Mouse (Mus musculus) embryonic facial prominence, embryonic 15.5 days (tissue): ENCODE results near the gene Adar. TPM values are rescaled to one million over a fixed set of nuclear protein-coding genes. Genes with fewer than 3 reads are reported as not detected.

Source experiments
- ATAC-seq: fragments of 200-750 bp; cut with Nextera tagmentation; 2 replicates; pipeline ENCODE4 v1.8.0; 2017; ENCODE audit warnings: low read depth, moderate TSS enrichment; ENCODE audit not compliant: insufficient number of reproducible peaks, low FRiP score, low TSS enrichment
- H3K27ac ChIP-seq: fragments of 300-500 bp; sonication (generic); replicated peaks from 2 replicates; pipeline ENCODE4 v1.5.1; 2015; ENCODE audit warnings: mild to moderate bottlenecking, inconsistent platforms
- H3K27me3 ChIP-seq: fragments of 300-500 bp; sonication (generic); 2 replicates; pipeline ENCODE4 v1.6.1; 2015; ENCODE audit warnings: inconsistent platforms
- H3K36me3 ChIP-seq: fragments of 300-500 bp; sonication (generic); 2 replicates; pipeline ENCODE4 v1.6.1; 2015; ENCODE audit warnings: mild to moderate bottlenecking, inconsistent platforms
- H3K4me1 ChIP-seq: fragments of 300-500 bp; sonication (generic); 2 replicates; pipeline ENCODE4 v1.6.1; 2015; ENCODE audit warnings: inconsistent platforms
- H3K4me2 ChIP-seq: fragments of 300-500 bp; sonication (generic); replicated peaks from 2 replicates; pipeline ENCODE4 v1.6.1; 2015; ENCODE audit warnings: mild to moderate bottlenecking, inconsistent platforms
- H3K4me3 ChIP-seq: fragments of 300-500 bp; sonication (generic); replicated peaks from 2 replicates; pipeline ENCODE4 v1.5.1; 2015; ENCODE audit warnings: mild to moderate bottlenecking, inconsistent platforms
- H3K9ac ChIP-seq: fragments of 300-500 bp; sonication (generic); 2 replicates; pipeline ENCODE4 v1.6.1; 2015; ENCODE audit warnings: inconsistent platforms
- H3K9me3 ChIP-seq: fragments of 300-500 bp; sonication (generic); replicated peaks from 2 replicates; pipeline ENCODE4 v1.6.1; 2016; ENCODE audit warnings: inconsistent platforms
- WGBS: fragments of 180-500 bp; shearing (Covaris S2); methylation state at CpG from one replicate; pipeline ENCODE4 v1.1.7; 2015; 5-methylcytosine and 5-hydroxymethylcytosine counted together
- polyA plus RNA-seq: library from polyadenylated mRNA; unstranded; fragments of >200 nt; fragmentation: Nextera tagmentation; extraction: Ambion mirVana; gene quantifications from 2 replicates; pipeline ENCODE4 v1.2.1, GENCODE M21; 2015

Gene Adar
- polyA plus RNA-seq, result 10.0 and 11.5 TPM in 2 replicates

DNA sequence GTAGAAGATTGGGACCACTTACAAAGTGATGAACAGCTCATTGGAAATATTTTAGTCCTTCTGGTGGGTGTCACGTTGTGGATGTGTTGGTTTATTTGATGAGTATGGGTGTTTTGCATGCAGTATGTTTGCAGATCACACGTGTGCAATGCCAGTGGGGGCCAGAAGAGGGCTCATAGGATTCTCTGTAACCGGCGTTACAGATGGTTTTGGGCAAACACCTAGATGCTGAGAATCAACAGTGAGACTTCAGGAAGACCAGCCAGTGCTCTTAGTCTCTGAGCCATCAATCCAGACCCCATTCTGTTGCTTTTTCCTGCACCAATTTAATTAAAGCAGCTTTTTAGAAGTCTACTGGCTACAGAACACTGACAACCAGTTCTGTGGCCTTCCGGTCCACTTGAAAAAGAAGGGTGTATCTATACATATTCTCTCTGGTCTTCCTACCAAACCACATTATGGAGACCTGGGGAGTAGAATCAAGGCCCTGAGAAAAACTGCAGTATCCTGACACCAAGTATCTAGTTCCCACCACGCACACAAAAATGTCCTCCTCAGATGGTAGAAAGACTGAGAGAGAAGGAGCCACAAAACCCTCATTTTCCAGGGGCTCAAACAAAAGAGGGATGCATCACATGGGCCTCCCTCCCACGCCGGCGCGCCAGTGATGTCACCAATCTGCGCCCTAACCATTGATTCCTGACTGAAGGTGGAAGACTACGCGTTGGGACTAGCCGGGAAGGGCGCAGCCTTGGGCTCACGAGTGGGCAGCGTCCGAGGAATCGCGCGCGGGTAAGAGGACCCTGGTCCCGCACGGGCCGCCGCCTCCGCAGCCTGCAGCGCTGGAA is at the start of gene Adar:
TSS of gene Adar (plus strand) at position 664 of the 848 bp plus-strand sequence.
- no peaks in the 10 kb centered on the region for H3K9me3 ChIP-seq
- H3K27me3 ChIP-seq, result no peaks in the 10 kb centered on the region; the same call in 1 of the 2 replicates
- WGBS, result 5% methylated on average over 28 of the region's 28 CpGs
- no peaks in the 10 kb centered on the region for H3K36me3 ChIP-seq
- peak within 1 kb of the TSS; percentile 88 for H3K4me2 ChIP-seq
- peaks cover 13% of the 10 kb centered on the region; the same call in 1 of the 2 replicates for H3K4me1 ChIP-seq
- peak within 1 kb of the TSS; percentile 92 for H3K4me3 ChIP-seq
- peak within 1 kb of the TSS; percentile 83 for H3K9ac ChIP-seq
- peak within 1 kb of the TSS; percentile 65 for H3K27ac ChIP-seq
- peak; percentile 81 for ATAC-seq

- no peak overlapping the region for H3K4me3 ChIP-seq
- no peak for ATAC-seq
- no peak overlapping the region for H3K4me2 ChIP-seq
- no peaks in the 10 kb centered on the region for H3K9me3 ChIP-seq
- H3K4me1 ChIP-seq, result peaks cover 9% of the 10 kb centered on the region; the same call in 1 of the 2 replicates
- H3K36me3 ChIP-seq, result no peaks in the 10 kb centered on the region
- no peak overlapping the region for H3K9ac ChIP-seq
- 34% methylated on average over 11 of the region's 11 CpGs for WGBS
- H3K27me3 ChIP-seq, result no peaks in the 10 kb centered on the region
- no peak overlapping the region for H3K27ac ChIP-seq
Observed at GRCm38 (mm10) chr3:89667131-89667530, 47.7 kb upstream of the Adar start.

- H3K9me3 ChIP-seq, result no peaks in the 10 kb centered on the region
- 51% methylated on average over 6 of the region's 6 CpGs for WGBS
- ATAC-seq, result no peak
Observed at GRCm38 (mm10) chr3:89671334-89671733, 43.5 kb upstream of the Adar start.

DNA sequence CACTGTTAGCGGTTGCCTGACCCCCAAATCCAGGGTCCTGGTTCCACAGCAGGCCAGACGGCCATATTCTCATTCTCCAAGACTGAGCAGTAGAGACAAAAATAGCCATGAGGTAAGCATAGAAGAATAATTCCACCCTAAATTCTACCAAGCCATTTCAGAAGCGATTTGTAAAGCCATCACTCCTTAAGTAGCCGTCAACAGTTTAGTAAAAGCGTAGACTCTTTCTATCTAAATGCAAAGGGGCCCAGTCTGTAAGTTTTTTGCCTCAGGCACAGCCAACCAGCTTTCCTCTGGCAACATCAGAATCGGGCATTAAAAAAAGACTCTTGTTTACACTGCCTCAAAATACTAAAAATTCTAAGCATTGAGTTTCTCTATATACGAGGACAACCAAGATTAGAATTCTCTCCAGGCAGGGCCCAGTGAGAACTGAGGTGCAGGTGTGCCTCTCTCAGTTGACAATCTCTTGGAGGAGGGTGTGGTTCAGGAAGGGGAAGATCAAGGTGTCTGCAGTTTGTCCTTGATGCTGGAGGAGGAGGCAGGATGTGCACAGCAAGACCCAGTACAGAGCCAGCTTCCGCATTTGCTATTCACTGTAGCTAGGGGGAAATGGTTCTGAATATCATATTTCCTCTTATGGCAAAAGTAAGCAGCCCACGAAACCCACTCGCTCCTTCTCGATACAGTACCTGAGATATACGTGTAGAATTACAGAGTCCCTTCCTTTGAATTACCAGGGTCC is 42.1 kb upstream of the Adar start:
- H3K27ac ChIP-seq, result no peak overlapping the region
- no peak for ATAC-seq
- H3K27me3 ChIP-seq, result no peaks in the 10 kb centered on the region
- 68% methylated on average over 12 of the region's 12 CpGs for WGBS
- H3K36me3 ChIP-seq, result no peaks in the 10 kb centered on the region
- H3K9ac ChIP-seq, result no peak overlapping the region
- H3K4me3 ChIP-seq, result no peak overlapping the region
- H3K4me2 ChIP-seq, result no peak overlapping the region
- H3K9me3 ChIP-seq, result no peaks in the 10 kb centered on the region
- H3K4me1 ChIP-seq, result no peaks in the 10 kb centered on the region

More at GRCm38 (mm10) chr3:89671334-89671733, 43.5 kb upstream of the Adar start:
- Histone ChIP-seq H3K36me3 (no peaks in the 10 kb centered on the region), H3K27ac (no peak overlapping the region), H3K4me2 (no peak overlapping the region), H3K4me3 (no peak overlapping the region), H3K27me3 (no peaks in the 10 kb centered on the region), H3K9ac (no peak overlapping the region), H3K4me1 (peaks cover 4% of the 10 kb centered on the region; the same call in 1 of the 2 replicates)

DNA sequence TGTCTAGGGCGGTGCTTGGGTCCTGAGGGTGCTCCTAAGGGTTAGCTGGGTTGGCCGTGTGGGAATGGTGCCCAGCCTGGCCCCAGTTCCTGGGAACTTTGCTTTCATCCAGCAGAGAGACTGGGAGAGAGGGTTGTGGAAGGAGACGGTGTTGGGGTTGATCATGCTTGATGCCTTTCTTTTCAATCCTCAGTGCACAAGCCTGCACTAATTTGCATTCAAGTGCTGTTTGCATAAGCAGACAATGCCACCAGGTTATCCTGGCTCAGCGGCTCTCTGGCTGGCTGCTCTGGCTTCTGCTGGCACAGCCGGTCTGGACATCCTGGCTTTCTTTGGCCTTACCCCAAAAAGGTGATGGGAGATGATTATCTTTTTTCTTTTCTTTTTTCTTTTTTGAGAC is 37.2 kb upstream of the Adar start:
- Histone ChIP-seq H3K27me3 (no peaks in the 10 kb centered on the region), H3K27ac (no peak overlapping the region), H3K4me2 (no peak overlapping the region), H3K36me3 (no peaks in the 10 kb centered on the region), H3K9ac (no peak overlapping the region), H3K9me3 (no peaks in the 10 kb centered on the region), H3K4me1 (no peaks in the 10 kb centered on the region), H3K4me3 (no peak overlapping the region)
- no peak for ATAC-seq
- 76% methylated on average over 5 of the region's 5 CpGs for WGBS

- 52% methylated on average over 5 of the region's 5 CpGs for WGBS
- ATAC-seq, result no peak
- no peak overlapping the region for H3K9ac ChIP-seq
- H3K4me3 ChIP-seq, result no peak overlapping the region
- H3K27ac ChIP-seq, result no peak overlapping the region
- no peak overlapping the region for H3K4me2 ChIP-seq
- no peaks in the 10 kb centered on the region for H3K36me3 ChIP-seq
- no peaks in the 10 kb centered on the region for H3K9me3 ChIP-seq
- peaks cover 6% of the 10 kb centered on the region for H3K27me3 ChIP-seq
- no peaks in the 10 kb centered on the region for H3K4me1 ChIP-seq
Observed at GRCm38 (mm10) chr3:89686031-89686430, 28.8 kb upstream of the Adar start.

DNA sequence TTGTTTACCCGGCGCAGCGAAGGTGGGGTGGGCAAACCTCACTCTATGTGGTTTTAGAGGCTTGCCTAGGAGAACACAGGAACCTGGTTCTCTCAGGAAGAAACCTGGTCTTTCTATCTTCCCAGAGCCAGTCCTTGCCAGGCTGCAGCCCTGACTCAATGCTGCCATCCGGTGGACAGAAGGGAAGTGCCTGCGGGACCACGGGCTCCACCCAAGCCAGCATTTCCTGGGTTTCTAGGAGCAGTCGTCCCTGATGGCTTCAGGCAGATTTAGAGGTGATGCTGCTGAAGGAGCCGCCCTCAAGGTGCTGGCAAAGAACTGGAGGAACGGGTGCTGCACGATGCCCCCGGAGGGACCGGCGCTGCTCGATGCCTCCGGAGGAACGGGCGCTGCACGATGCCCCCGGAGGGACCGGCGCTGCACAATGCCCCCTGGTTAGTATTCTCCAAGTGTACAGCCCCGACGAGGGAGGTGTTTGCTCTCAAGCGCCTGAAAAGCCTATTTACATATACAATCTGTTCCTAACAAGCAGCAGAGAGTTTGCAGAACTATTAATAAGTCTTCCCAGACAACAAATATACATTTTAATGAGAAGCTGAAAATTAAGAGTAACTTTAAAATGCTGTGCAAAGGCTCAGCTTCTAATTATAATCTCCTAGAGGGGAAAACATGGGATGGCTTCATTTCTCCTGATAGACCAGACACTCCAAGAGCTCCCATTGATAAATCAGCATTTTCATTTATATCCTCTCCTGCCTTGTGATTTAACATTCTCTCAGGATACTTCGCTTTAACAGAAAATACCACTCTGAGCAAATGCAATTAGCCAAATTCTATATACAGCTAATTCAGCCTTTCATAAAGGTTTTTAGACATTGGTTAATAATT is 25.9 kb upstream of the Adar start:
- 0 out of 2 replicates have a peak, but pooled peaks cover 4% of the 10 kb centered on the region for H3K9me3 ChIP-seq
- H3K27ac ChIP-seq, result no peak overlapping the region
- H3K4me1 ChIP-seq, result no peaks in the 10 kb centered on the region
- peak overlapping the region; percentile 76 for H3K4me2 ChIP-seq
- peak overlapping the region; percentile 46 for H3K4me3 ChIP-seq
- H3K9ac ChIP-seq, result peak overlapping the region; percentile 46
- no peaks in the 10 kb centered on the region for H3K36me3 ChIP-seq
- ATAC-seq, result peak; percentile 80
- 5% methylated on average over 25 of the region's 25 CpGs for WGBS
- peaks cover 6% of the 10 kb centered on the region; the same call in 1 of the 2 replicates for H3K27me3 ChIP-seq

DNA sequence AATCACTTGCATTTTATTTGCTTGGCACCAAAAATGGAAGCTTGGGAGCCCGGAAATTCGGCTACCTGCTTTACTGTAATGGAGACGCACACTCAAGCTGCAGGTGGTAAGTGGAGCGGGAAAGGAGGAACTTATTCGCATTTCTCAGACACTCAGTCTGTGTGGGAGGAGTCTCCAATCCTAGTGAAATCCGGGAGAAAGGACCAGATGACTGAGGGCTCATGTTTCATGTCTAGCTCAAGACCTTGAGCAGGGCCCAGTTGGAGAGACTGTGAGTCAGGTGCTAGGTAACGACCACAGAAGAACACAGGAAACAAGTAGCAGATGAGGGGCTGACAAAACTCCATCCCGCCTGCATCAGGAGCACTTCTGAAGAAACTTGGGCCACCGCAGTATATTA is 23.0 kb upstream of the Adar start:
- Histone ChIP-seq H3K27ac (no peak overlapping the region), H3K36me3 (no peaks in the 10 kb centered on the region), H3K27me3 (peaks cover 6% of the 10 kb centered on the region; the same call in 1 of the 2 replicates), H3K4me3 (no peak overlapping the region), H3K9ac (no peak overlapping the region), H3K9me3 (0 out of 2 replicates have a peak, but pooled peaks cover 4% of the 10 kb centered on the region), H3K4me1 (no peaks in the 10 kb centered on the region), H3K4me2 (no peak overlapping the region)
- WGBS, result 48% methylated on average over 9 of the region's 9 CpGs
- no peak for ATAC-seq

- H3K27ac ChIP-seq, result no peak overlapping the region
- H3K4me2 ChIP-seq, result no peak overlapping the region
- no peaks in the 10 kb centered on the region for H3K27me3 ChIP-seq
- H3K4me1 ChIP-seq, result peaks cover 3% of the 10 kb centered on the region; the same call in 1 of the 2 replicates
- 0 out of 2 replicates have a peak, but pooled peaks cover 4% of the 10 kb centered on the region for H3K9me3 ChIP-seq
- H3K9ac ChIP-seq, result no peak overlapping the region
- no peak overlapping the region for H3K4me3 ChIP-seq
- no peaks in the 10 kb centered on the region for H3K36me3 ChIP-seq
- WGBS, result 74% methylated on average over 12 of the region's 12 CpGs
- no peak for ATAC-seq
Observed at GRCm38 (mm10) chr3:89696152-89696821, 18.5 kb upstream of the Adar start.

DNA sequence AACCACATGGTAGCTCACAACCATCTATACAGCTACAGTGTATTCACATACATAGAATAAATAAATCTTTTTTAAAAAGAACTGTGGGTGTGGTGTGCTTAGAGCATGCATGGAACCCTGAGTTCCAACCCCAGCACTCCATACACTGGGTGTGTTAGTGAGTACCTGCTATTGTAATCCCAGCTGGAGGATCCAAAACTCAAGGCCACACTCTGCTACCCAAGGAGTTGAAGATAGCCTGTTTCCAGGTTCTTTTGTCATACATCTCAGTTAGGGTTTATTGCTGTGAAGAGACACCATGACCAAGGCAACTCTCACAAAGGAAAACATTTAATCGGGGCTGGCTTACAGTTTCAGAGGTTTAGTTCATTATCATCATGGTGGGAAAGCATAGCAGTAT is 15.9 kb upstream of the Adar start:
- Histone ChIP-seq H3K4me3 (no peak overlapping the region), H3K27me3 (no peaks in the 10 kb centered on the region), H3K36me3 (no peaks in the 10 kb centered on the region), H3K9me3 (no peaks in the 10 kb centered on the region), H3K4me2 (no peak overlapping the region), H3K9ac (no peak overlapping the region), H3K27ac (no peak overlapping the region), H3K4me1 (peaks cover 3% of the 10 kb centered on the region; the same call in 1 of the 2 replicates)
- ATAC-seq, result no peak
- WGBS, result 88% methylated on average over 1 of the region's 1 CpGs
